Mouse (Mus musculus): ENCODE data around the gene Wdr3.

Wdr3 gene

DNA sequence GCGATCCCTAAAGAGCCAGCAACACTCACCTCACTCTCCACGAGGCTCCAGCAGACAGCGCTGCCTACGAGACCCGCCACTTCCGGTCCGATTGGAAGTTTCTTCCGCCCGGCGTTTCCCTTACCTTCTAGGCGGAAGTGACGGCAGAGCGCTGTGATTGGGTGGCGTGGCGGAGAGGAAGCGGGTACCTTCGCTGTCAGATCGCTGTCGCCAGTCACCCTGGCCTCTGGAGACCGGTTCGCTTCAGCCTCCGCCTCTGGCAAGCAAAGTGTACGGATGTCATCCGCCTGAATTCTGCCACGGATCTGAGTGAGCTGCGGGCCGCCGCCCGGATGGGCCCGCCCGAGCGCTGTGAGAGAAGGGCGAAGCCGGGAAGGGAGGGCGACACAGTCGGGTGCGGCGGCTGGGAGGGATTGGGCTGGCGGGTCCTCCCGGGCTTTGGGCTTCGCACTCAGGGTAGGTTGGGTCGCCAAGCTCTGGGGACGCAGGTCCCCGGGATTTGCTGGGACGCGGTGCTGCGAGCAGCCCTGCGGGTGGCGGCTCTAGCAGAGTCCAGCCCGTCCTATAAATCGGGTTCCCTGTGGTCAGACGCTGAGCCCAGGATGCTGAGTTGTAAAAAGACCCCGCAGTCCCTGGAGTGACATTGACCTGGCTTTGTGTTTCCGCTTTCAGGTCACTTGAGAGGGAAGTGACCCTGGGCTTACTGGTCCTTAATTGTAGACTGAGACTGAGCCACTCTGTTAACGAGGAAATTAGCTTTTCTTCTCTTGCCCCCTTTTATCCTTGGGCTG is at the start of gene Wdr3, which contains the start of gene Gdap2:
TSS of gene Wdr3 (minus strand) at position 93 of the 791 bp plus-strand sequence.
TSS of gene Gdap2 (plus strand) at position 67 of the 791 bp plus-strand sequence.
- peak; percentile 89 to 93 for DNase-seq (ENCODE audit: low spot score in 2 of 2)

DNA sequence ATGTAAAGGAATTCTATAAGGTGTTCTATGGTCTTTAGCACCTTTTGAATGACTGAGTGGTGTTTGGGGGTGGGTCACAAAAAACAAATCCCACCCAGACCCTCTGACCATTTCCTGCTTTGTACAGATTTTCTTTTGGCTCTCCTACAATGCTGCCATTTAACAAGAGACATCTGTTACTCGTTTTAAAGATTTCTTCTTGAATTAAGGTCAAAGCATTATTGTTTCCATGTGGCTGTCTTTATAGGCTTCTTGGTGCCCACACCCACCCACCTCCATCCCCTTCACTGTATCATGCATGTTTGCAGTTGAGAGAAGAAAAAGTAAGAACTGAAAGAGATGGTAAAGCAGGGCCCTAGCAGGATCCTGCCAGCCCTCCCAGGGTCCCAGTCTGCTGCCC is 44.8 kb upstream of the Wdr3 start:
- no peak for DNase-seq (ENCODE audit: low spot score in 2 of 2)

- DNase-seq (ENCODE audit: low spot score in 2 of 2), result no peak
These were observed 39.3 kb upstream of the Wdr3 start for GRCm38 (mm10) chr3:100201554-100201953.

GRCm38 (mm10) chr3:100194210-100194609 is 32.0 kb upstream of the Wdr3 start:
- DNase-seq (ENCODE audit: low spot score in 2 of 2), result no peak

DNA sequence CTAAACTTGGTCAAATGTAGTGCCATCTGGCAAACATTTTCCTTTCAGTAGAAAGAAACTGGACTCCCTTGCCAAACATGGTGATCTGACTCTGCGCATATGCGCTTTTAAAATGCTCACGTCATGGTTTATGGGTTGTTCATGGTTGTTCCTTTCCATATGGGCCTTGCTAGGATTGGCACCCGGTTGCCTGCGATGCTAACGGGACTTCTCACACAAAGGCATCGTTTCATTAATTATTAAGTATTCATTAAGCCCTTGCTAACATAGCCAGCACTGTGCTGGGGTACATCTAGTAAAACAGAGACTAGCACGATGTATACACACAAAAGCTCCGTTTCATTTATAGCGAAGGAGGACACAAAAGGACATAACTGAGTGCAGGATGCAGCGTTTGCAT is 27.7 kb upstream of the Wdr3 start:
- no peak for DNase-seq (ENCODE audit: low spot score in 2 of 2)

DNA sequence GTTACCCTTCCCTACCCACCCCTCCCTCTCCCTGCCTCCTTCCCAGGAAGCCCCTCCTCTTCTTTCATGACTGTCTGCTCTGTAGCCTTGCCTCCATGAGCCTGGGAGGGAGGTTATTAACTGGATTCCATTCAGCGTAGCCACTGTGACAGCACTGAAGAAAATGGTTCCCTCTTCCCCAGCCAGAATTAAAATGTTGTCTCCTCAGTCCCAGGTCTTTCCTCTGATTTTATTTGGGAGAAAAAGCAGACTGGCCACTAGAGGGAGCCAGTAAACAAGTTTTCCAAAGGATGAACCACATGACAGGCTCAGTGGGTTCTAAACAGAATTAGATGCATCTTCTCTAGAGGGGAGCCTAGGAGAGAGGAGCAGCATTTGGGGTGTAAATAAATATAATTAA is 27.2 kb upstream of the Wdr3 start:
- DNase-seq (ENCODE audit: low spot score in 2 of 2), result peak in 1 of 2 experiments; percentile 54

DNA sequence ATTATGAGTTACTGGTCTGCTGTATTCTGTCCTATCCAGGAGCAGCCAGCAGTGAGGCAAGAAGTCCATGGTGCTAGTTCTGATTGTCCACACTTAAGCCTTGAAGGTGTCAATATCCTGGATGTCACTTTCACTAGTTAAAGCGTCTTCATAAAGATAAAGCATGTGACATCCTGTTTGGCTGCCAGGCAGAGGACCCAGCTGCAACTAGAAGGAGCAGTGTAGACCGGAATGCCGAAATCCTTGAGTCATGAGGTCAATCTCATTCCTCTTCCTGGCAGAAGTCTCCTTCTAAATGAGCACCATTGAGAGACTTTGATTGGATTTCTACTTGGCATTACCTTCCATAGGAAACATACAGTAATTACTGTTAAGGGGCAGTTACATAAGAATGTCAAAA is 18.3 kb upstream of the Wdr3 start:
- no peak for DNase-seq (ENCODE audit: low spot score in 2 of 2)

DNA sequence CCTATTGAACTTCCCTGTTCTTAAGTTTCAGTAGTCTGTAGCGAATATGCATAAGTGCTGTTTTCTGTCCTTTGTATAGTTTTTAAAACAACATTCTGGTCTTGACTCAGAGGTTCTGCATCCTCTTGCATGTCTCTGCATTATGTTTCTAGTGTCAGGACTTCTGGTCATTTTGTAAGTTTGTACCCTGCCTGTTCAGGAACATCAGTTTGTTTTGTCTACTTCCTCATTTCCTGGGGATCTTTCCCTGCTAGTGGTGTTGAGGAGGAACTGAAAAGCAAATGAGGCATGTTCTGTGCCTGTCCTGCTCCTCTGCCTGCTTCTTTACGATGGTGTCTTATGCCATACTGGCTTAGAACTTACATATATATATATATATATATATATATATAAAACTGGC is 13.8 kb upstream of the Wdr3 start:
- DNase-seq (ENCODE audit: low spot score in 2 of 2), result no peak

- no peak for DNase-seq (ENCODE audit: low spot score in 2 of 2)
These were observed 2.8 kb upstream of the Wdr3 start for GRCm38 (mm10) chr3:100164991-100165390.

- DNase-seq (ENCODE audit: low spot score in 2 of 2), result no peak
These were observed 1.3 kb upstream of the Wdr3 start for GRCm38 (mm10) chr3:100163556-100163955.

- DNase-seq (ENCODE audit: low spot score in 2 of 2), result no peak
These were observed 417 bp downstream of the Wdr3 start for GRCm38 (mm10) chr3:100161665-100162314.

DNA sequence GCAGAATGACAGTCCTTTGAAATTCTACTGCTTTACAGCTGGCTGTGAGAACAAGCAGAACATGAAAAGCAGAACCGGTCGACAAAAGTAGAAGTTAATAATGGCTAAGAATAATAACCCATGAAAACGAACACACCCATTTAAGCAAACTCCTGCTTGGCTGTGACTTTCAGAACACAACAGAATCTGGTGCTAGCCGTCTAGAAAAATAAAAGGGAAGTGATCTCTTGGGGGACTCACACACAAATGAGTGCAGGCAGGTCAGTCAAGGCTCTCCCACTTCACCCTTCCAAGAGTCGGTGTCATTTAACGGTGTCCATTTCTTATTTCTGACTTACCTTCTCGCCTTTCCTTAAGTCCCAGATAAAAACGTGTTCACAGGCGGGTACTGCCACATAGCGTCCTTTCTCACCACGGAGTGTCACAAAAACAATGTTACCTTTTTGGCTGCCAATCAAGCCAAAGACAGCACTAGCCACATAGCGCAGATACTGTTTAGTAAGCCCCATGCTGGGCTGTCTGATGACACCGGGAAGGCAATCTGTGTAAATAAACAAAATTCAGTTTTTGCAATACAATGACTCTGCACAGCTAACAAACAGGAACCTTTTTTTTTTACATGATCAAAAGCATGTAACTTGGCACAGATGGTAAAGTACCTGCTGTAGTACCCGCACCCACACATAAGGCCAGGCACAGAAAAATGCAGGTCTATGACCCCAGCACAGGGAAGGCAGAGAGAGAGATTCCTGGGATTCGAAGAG is 1.3 kb downstream of the Wdr3 start:
- no peak for DNase-seq (ENCODE audit: low spot score in 2 of 2)

GRCm38 (mm10) chr3:100122445-100122844 is 39.8 kb downstream of the Wdr3 start:
- no peak for DNase-seq (ENCODE audit: low spot score in 2 of 2)

DNA sequence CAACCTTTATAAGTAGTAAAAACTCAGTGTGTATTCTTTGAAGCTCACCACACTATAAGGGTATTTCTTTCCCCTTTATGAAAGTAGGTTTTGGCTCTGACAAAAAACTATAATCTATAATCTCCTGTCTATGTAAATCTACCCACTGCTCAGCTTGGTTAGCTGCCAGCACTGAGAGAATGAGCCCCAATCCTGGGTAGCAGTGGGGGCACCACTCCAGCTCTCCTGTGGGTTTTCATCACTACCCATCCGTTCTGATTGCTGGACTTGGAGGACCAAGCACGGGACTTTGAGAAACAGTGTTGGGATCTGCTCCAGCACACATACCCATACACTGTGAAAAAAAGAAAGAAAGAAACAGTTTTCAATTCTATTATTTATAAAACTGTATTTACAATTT is 40.2 kb downstream of the Wdr3 start:
- no peak for DNase-seq (ENCODE audit: low spot score in 2 of 2)

DNA sequence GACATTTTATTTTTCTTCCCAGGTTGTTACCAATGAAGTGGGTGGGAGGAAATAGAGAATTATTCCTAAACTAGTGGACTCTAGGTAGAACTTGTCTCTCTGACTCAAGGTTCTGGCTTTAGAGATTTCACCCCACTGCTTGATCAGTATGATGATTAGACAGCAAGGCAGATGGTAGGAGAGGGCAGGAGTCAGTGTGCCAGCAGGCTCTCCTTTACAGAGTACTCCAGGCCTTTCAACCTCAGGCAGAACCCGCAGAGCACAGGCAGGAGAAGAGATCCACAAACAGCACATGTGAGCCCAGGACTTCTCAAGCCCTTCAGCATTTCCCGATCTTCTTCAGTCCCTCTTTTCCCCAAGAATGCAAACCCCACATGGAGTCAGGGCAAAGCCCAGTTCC is 43.5 kb downstream of the Wdr3 start:
- no peak for DNase-seq (ENCODE audit: low spot score in 2 of 2)

GRCm38 (mm10) chr3:100106736-100107135 is 55.5 kb downstream of the Wdr3 start:
- no peak for DNase-seq (ENCODE audit: low spot score in 2 of 2)

DNA sequence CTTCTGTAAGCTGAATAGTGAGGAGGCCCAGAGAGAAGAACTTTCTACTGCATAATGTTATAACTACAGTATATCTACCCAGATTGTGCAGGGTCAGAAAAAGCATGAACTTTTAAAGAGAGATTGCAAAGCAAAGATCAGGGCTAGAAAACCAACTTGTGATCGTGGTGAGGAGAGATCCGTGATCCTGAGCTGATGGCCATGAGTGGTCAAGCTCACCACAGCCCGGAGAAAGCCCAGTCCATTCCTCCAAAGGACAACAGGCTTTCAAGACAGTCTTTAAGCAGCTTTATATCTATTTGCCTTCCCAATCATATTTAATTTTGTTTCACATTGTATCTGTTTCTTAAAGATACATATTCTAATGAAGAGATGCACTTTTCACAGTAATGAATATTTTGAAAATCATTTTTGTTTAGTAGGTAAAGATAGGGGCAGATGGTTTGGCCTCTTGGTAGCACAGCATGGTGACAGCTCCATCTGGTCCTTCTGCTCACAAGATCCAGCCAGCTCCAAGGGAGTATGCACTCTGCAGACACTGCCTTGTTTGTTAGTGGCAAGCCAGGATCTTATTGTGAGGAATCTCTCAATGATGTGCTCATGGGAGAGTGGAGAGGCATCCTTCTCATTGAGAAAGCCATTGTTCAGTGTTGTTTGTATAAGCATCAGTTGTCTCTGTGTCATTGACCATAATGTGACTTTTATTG is 59.7 kb downstream of the Wdr3 start:
- no peak for DNase-seq (ENCODE audit: low spot score in 2 of 2)

Measured in frontal cortex, postnatal 14 days (tissue).